Mouse (Mus musculus) gastrocnemius, adult 2 months (tissue): ENCODE measurements around the gene Rab12. TPM values are rescaled to one million over a fixed set of nuclear protein-coding genes. Genes with fewer than 3 reads are reported as not detected.
A peak's percentile ranks its signal among the peaks of the same experiment; 100 is the strongest.

ENCODE experiments used
- DNase-seq: peaks from one replicate; pipeline ENCODE4 v3.0.0; 2022
- H3K27ac ChIP-seq: fragments of 200-600 bp; 2 replicates; pipeline ENCODE4 v1.8.1; 2022; ENCODE audit warnings: mild to moderate bottlenecking
- H3K4me3 ChIP-seq: fragments of 200-600 bp; 2 replicates; pipeline ENCODE4 v1.8.1; 2022; ENCODE audit warnings: mild to moderate bottlenecking, moderate library complexity
- CTCF ChIP-seq: fragments of 200-600 bp; IDR thresholded peaks from 2 replicates; pipeline ENCODE4 v1.8.1; 2022; ENCODE audit warnings: antibody characterized with exemption, mild to moderate bottlenecking, moderate library complexity
- intact Hi-C: fragments of 180-260 bp; cut with DNase I; formaldehyde crosslinking; loops from one replicate; pipeline ENCODE4 v1.15.1; 2025
- total RNA-seq, 2 experiments: library from RNA; stranded (reverse); gene quantifications; 2 replicates each; pipeline ENCODE4 v1.2.3; 2021

Rab12 gene
- total RNA-seq, 2 experiments from 2014 or later: 189 to 260 TPM

DNA sequence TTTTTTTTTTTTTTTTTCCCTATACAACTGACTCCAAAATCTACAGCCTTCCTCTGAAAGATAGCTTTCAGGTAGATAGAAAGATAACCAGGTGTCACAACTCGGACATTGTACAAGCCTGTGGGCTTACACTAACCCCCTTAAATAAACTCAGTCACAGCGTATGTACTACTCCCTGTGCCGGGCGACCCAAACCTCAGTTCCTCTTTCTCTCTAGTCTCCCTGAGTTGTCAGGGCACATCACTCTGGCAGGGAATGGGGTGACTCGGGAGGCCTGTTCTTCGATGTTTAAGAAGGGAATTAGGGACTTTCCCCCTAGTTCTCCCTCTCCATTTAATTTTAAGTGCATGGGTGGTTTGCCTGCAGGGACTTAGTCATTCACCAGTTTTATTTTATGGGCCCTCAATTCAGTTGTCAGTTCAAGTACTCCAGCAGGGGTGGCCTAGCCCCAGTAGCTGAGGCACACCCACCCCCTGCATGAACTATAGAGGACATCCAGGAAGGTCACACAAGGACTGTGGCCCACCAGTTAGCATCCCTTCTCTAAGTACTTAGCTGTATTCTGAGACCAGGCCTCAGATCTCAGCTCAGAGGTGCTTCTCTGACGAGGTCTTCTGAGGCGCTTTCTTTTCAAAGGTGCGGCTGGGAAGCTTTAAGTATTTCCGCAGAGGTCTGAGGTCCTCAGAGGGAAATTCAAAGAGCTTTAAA is 5.1 kb downstream of the Rab12 start:
- intact Hi-C loops: no loop called here
- no peak for TF ChIP-seq CTCF
- peak overlapping the region; percentile 58 for H3K27ac ChIP-seq
- no peak for DNase-seq
- no peak overlapping the region for H3K4me3 ChIP-seq

DNA sequence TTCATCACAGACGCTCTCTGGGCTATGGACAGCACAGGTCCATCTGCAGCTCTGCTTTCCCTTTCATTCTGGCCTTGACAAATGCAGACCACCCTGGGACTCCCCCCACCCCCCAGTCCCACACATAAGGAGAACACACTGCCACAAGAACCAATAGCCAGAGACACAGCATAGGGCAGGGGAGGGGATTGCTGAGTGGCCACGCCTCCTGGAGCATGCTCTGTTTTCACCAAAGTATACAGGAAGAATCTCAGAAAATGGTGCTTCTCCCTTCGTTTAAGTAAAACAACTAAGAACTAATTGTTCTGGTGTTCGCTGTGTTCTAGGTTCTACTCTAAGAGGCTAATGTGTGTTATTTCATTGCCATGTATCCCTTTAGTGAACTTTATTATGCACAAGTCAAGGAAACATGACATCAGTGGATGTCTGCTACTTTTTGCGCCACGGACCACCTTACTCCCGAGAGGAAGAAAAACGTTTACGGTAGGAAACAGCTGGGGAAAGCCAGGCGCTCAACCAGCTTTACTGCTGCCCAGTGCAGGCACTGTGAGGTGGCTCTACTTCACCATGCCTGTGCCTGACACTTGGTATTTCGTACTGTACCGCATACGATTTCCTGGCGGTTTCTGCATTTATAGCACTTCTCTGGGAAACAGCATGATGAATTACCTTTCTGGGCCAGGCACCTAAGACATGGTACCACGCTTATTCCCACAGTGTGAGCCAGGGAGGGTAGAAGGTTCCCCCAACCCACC is 7.2 kb downstream of the Rab12 start:
- no peak for DNase-seq
- no peak for TF ChIP-seq CTCF
- Histone ChIP-seq H3K4me3 (peak overlapping the region; percentile 23), H3K27ac (peak overlapping the region; percentile 96)
- intact Hi-C loops: no loop called here

- intact Hi-C loops: no loop called here
- peak overlapping the region; percentile 96 for H3K27ac ChIP-seq
- no peak for DNase-seq
- no peak overlapping the region for H3K4me3 ChIP-seq
- TF ChIP-seq CTCF: no peak
Observed at GRCm38 (mm10) chr17:66510221-66510683, 9.3 kb downstream of the Rab12 start.

DNA sequence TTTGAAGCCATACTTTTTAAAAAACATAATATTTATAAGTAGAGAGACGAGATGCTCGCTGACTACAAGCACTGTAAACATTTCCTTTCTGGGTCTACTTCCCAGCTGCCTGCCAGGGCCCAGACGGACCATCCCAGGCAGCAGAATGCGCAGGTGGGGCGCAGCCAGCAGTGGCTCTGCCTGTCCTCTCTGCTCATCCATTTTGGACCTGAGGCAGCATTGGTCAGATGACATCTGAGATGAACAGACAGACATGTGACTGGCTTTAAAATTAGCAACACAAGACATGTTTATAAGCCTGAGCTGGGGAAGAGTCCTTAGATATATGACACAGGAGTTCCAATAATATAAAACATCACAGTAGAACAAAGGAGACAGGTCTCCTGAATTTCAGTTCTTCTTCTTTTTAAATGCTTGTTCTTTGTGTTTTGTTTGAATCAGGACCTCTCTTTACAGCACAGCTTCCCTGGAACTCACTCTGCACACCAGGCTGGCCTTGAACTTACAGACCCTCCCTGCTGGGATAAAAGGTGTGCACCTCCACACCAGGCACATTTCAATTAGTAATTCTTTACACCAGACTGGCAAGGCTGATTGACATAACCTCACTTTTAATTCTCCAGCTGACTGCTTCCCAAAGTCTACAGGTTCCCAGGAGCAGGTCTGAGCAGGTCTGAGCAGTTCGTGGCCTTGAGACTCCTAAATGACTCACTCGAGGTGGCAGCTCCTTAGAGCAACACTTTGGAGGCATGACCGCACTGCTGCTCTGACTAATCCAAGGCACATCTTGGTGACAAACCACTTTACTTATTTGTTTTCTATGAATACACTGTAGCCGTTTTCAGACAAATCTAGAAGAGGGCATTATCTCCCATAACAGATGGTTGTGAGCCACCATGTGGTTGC is 12.2 kb downstream of the Rab12 start:
- H3K4me3 ChIP-seq: peak overlapping the region; percentile 26; the same call in 1 of the 2 replicates
- intact Hi-C loops: no loop called here
- peak; percentile 80 for DNase-seq
- TF ChIP-seq CTCF: no peak
- H3K27ac ChIP-seq: peak overlapping the region; percentile 96

DNA sequence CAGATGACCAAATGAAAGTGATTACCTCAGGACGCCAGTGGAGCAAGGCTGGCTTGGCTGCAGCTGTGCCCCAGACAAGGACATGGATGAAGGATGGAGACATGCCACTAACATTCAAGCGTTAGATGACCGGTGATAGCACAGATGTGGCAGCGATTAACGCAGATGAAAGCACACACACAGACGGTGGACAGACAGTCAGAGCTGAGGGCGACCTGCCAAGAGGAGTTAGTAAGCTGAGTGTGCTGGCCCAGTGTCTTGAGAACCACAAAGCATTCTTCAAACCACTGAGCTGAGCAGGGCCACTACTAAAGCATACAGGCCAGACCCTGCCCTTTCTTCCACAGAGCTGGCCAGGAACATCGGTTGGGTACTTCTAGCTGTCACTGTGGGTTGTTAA is 14.6 kb downstream of the Rab12 start:
- no peak for TF ChIP-seq CTCF
- DNase-seq: peak; percentile 80
- intact Hi-C loops: no loop called here
- H3K4me3 ChIP-seq: peak overlapping the region; percentile 17; the same call in 1 of the 2 replicates
- H3K27ac ChIP-seq: peak overlapping the region; percentile 96

GRCm38 (mm10) chr17:66504248-66504647 is 15.3 kb downstream of the Rab12 start:
- DNase-seq: no peak

GRCm38 (mm10) chr17:66503466-66503865 is 16.1 kb downstream of the Rab12 start:
- Histone ChIP-seq H3K4me3 (no peak overlapping the region), H3K27ac (peak overlapping the region; percentile 96)
- DNase-seq: peak; percentile 57
- no peak for TF ChIP-seq CTCF
- intact Hi-C loops: no loop called here

More at GRCm38 (mm10) chr17:66504248-66504647, 15.3 kb downstream of the Rab12 start:
- TF ChIP-seq CTCF: no peak
- H3K27ac ChIP-seq: peak overlapping the region; percentile 96
- intact Hi-C loops: no loop called here
- H3K4me3 ChIP-seq: peak overlapping the region; percentile 17; the same call in 1 of the 2 replicates

- intact Hi-C loops: no loop called here
- DNase-seq: no peak
- H3K4me3 ChIP-seq: no peak overlapping the region
- H3K27ac ChIP-seq: peak overlapping the region; percentile 96
- no peak for TF ChIP-seq CTCF
Observed at GRCm38 (mm10) chr17:66502865-66503264, 16.7 kb downstream of the Rab12 start.

DNA sequence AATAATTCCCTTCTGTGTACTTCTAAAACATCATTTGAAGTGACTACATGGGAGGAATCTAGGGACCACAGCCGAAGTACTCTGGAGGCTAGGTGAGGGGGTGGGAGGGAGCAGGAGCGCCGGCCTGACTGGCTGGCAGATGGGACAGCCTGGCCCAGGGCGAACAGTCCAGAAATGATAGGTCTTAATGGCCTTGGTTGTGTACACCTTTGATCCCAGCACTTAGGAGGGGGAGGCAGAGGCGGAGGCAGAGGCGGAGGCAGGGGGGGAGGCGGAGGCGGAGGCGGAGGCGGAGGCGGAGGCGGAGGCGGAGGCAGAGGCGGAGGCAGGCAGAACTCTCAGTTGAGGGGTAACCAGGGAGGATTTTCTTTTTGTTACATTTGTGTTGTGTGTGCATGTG is 20.9 kb downstream of the Rab12 start:
- no peak for TF ChIP-seq CTCF
- DNase-seq: no peak
- intact Hi-C loops: no loop called here
- no peak overlapping the region for H3K4me3 ChIP-seq
- H3K27ac ChIP-seq: no peak overlapping the region

DNA sequence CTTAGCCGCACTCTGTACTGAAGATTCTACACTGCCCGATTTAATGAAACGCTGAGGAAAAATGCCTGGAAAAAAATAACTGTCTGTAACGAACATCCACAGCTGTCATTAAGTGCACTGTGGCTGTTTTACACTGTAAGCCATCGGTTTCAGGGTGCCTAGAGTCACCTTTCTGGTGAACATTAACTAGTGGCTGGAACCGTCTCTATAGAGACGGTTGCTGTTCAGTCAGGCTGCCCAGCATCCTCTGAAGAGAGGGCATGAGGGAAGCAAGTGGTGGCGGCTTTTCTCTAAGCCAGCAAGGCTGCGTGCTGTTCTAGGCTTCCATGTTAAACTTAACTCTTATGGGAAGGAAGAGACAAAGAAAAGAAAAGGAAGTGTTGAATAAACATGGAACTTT is 22.9 kb downstream of the Rab12 start:
- DNase-seq: no peak
- intact Hi-C loops: no loop called here
- H3K27ac ChIP-seq: no peak overlapping the region
- no peak for TF ChIP-seq CTCF
- H3K4me3 ChIP-seq: no peak overlapping the region

- intact Hi-C loops: loop anchor here (2.0 kb wide), 1 partner anchor 33 kb away; no protein-coding TSS in a partner anchor
- DNase-seq: no peak
- TF ChIP-seq CTCF: peak; percentile 98; the same call in 1 of the 2 replicates
- H3K4me3 ChIP-seq: no peak overlapping the region
- no peak overlapping the region for H3K27ac ChIP-seq
Observed at GRCm38 (mm10) chr17:66490022-66490601, 29.4 kb downstream of the Rab12 start.

GRCm38 (mm10) chr17:66486576-66486975 is 33.0 kb downstream of the Rab12 start:
- no peak for TF ChIP-seq CTCF
- no peak for DNase-seq
- no peak overlapping the region for H3K4me3 ChIP-seq
- H3K27ac ChIP-seq: no peak overlapping the region
- intact Hi-C loops: loop anchor here (5.0 kb wide), 1 partner anchor 329 kb away; no protein-coding TSS in a partner anchor
